Mouse (Mus musculus): ENCODE measurements around the gene Prss35. TPM values are rescaled to one million over a fixed set of nuclear protein-coding genes. Genes with fewer than 3 reads are reported as not detected.

Gene Prss35
- polyA plus RNA-seq, 1 experiment, result not detected

DNA sequence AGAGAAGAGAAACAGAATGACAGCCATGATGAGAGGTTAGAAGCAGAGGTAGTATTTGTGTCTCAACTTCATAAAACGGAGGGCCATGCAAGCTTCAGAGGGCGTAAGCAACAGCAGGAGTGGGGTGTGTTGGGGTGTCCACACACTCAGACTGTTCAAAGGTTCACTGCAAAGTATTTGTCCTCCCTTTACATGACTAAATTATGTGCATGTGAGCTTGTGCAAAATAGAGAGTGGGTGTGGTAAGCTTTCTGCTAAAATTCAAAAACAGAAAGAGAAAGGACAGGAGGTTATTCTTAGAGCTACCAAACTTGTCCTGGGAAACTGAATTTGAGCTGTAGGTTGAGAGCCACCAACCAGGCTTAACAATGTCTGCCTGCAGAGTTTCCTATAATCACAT lies 39.4 kb downstream of the Prss35 start:
- no peaks in the 10 kb centered on the region for H3K36me3 ChIP-seq (replicated peaks; ENCODE audit: low read length)
- no peak overlapping the region for H3K4me3 ChIP-seq (replicated peaks)
- H3K4me1 ChIP-seq, result no peaks in the 10 kb centered on the region
- TF ChIP-seq GATA1 (IDR thresholded peaks at IDR 0.05; ENCODE audit: borderline replicate concordance, low read length), result no peak
- no peak for TF ChIP-seq FLI1 (IDR thresholded peaks at IDR 0.05; ENCODE audit: low read length)
- H3K9me3 ChIP-seq, result no peaks in the 10 kb centered on the region
- H3K27me3 ChIP-seq (replicated peaks), result peaks cover 4% of the 10 kb centered on the region

DNA sequence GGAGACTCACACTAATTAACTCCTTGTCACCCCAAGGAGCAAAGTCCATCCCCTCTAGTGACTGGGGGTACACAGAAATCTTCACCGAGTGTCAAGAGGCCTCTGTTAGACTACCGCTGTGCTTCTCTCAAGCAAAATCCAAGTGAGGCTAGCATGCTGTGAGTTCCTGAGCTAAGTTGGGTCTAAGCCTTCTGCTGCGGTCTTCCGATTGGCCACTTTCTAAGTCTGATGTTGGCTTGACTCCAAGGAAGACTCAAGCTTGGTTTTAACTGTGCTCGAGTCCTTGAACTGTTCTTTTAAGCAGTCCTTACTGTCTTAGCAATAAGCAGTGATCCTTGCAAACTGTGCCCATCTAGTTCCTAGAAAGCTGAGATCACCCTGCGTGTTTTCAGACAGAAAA lies 45.7 kb downstream of the Prss35 start:
- Histone ChIP-seq H3K36me3 (replicated peaks; ENCODE audit: low read length) (no peaks in the 10 kb centered on the region), H3K9me3 (no peaks in the 10 kb centered on the region), H3K27me3 (replicated peaks) (peaks cover under 1% of the 10 kb centered on the region), H3K4me3 (replicated peaks) (no peak overlapping the region), H3K4me1 (no peaks in the 10 kb centered on the region)
- TF ChIP-seq FLI1 (IDR thresholded peaks at IDR 0.05; ENCODE audit: low read length) (no peak), GATA1 (IDR thresholded peaks at IDR 0.05; ENCODE audit: borderline replicate concordance, low read length) (no peak)

GRCm38 (mm10) chr9:86791927-86792326 lies 48.5 kb downstream of the Prss35 start:
- Histone ChIP-seq H3K36me3 (replicated peaks; ENCODE audit: low read length) (no peaks in the 10 kb centered on the region), H3K4me3 (replicated peaks) (no peak overlapping the region), H3K4me1 (no peaks in the 10 kb centered on the region), H3K9me3 (no peaks in the 10 kb centered on the region), H3K27me3 (replicated peaks) (no peaks in the 10 kb centered on the region)
- no peak for TF ChIP-seq GATA1 (IDR thresholded peaks at IDR 0.05; ENCODE audit: borderline replicate concordance, low read length)
- no peak for TF ChIP-seq FLI1 (IDR thresholded peaks at IDR 0.05; ENCODE audit: low read length)

DNA sequence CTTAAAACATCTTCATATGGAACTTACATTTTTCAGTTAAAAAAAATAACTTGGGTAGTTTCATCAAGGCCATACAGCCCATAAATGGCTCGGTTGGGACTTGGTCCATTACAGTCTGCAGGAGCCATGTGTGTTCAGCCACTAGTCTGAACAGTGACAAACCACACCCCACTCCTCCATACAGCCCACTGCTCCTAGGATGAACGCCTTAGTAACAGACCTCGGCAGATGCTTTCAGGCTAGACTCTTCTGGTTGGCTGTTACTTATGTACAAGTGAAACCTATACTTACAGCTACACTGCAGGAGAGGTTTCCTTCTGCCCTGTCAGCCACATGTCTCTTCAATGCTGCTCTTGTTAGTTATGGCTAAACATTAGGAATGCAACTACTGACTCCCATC lies 51.8 kb downstream of the Prss35 start:
- Histone ChIP-seq H3K36me3 (replicated peaks; ENCODE audit: low read length) (no peaks in the 10 kb centered on the region), H3K9me3 (no peaks in the 10 kb centered on the region), H3K4me3 (replicated peaks) (no peak overlapping the region), H3K4me1 (no peaks in the 10 kb centered on the region), H3K27me3 (replicated peaks) (no peaks in the 10 kb centered on the region)
- TF ChIP-seq GATA1 (IDR thresholded peaks at IDR 0.05; ENCODE audit: borderline replicate concordance, low read length), result no peak
- TF ChIP-seq FLI1 (IDR thresholded peaks at IDR 0.05; ENCODE audit: low read length), result no peak

- no peak overlapping the region for H3K4me3 ChIP-seq (replicated peaks)
- H3K4me1 ChIP-seq, result no peaks in the 10 kb centered on the region
- H3K9me3 ChIP-seq, result no peaks in the 10 kb centered on the region
- no peaks in the 10 kb centered on the region for H3K36me3 ChIP-seq (replicated peaks; ENCODE audit: low read length)
- H3K27me3 ChIP-seq (replicated peaks), result no peaks in the 10 kb centered on the region
- no peak for TF ChIP-seq FLI1 (IDR thresholded peaks at IDR 0.05; ENCODE audit: low read length)
- no peak for TF ChIP-seq GATA1 (IDR thresholded peaks at IDR 0.05; ENCODE audit: borderline replicate concordance, low read length)
These were observed 54.1 kb downstream of the Prss35 start for GRCm38 (mm10) chr9:86797553-86797952.

- Histone ChIP-seq H3K9me3 (no peaks in the 10 kb centered on the region), H3K4me1 (no peaks in the 10 kb centered on the region)
These were observed 54.7 kb downstream of the Prss35 start for GRCm38 (mm10) chr9:86798129-86798528.

DNA sequence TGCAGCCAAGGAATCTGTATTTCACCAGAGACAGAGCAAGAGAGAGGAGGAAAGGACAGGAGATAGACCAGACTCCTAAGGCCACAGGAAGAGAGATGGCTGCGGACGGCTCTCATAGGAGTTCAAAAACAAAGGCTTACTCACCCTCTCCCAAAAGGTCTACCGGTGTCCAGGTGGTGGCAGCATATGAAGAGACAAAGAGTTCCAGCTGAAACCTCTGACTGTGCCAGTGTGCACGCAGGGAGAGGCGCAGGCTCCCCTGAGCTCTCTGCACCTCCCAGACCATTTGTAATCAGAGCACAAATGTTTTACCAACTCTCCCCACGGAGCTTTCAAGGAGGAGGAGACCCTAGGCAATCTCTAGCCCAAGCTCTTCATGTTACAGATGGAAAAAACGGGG lies 55.2 kb downstream of the Prss35 start:
- Histone ChIP-seq H3K9me3 (no peaks in the 10 kb centered on the region), H3K4me3 (replicated peaks) (no peak overlapping the region), H3K27me3 (replicated peaks) (no peaks in the 10 kb centered on the region), H3K4me1 (no peaks in the 10 kb centered on the region), H3K36me3 (replicated peaks; ENCODE audit: low read length) (no peaks in the 10 kb centered on the region)
- TF ChIP-seq FLI1 (IDR thresholded peaks at IDR 0.05; ENCODE audit: low read length), result no peak
- no peak for TF ChIP-seq GATA1 (IDR thresholded peaks at IDR 0.05; ENCODE audit: borderline replicate concordance, low read length)

More at GRCm38 (mm10) chr9:86798129-86798528, 54.7 kb downstream of the Prss35 start:
- H3K36me3 ChIP-seq (replicated peaks; ENCODE audit: low read length), result no peaks in the 10 kb centered on the region
- H3K27me3 ChIP-seq (replicated peaks), result no peaks in the 10 kb centered on the region
- no peak overlapping the region for H3K4me3 ChIP-seq (replicated peaks)
- TF ChIP-seq FLI1 (IDR thresholded peaks at IDR 0.05; ENCODE audit: low read length), result no peak
- TF ChIP-seq GATA1 (IDR thresholded peaks at IDR 0.05; ENCODE audit: borderline replicate concordance, low read length), result no peak

GRCm38 (mm10) chr9:86799099-86799498 lies 55.6 kb downstream of the Prss35 start:
- H3K27me3 ChIP-seq (replicated peaks), result no peaks in the 10 kb centered on the region
- H3K4me1 ChIP-seq, result no peaks in the 10 kb centered on the region
- H3K9me3 ChIP-seq, result no peaks in the 10 kb centered on the region
- no peak for TF ChIP-seq GATA1 (IDR thresholded peaks at IDR 0.05; ENCODE audit: borderline replicate concordance, low read length)
- TF ChIP-seq FLI1 (IDR thresholded peaks at IDR 0.05; ENCODE audit: low read length), result no peak
- no peak overlapping the region for H3K4me3 ChIP-seq (replicated peaks)
- H3K36me3 ChIP-seq (replicated peaks; ENCODE audit: low read length), result no peaks in the 10 kb centered on the region

- Histone ChIP-seq H3K9me3 (no peaks in the 10 kb centered on the region), H3K27me3 (replicated peaks) (no peaks in the 10 kb centered on the region), H3K36me3 (replicated peaks; ENCODE audit: low read length) (no peaks in the 10 kb centered on the region), H3K4me1 (no peaks in the 10 kb centered on the region), H3K4me3 (replicated peaks) (no peak overlapping the region)
- TF ChIP-seq FLI1 (IDR thresholded peaks at IDR 0.05; ENCODE audit: low read length), result no peak
These were observed 57.2 kb downstream of the Prss35 start for GRCm38 (mm10) chr9:86800600-86801163.

Other genes with a start within 250 kb of the Prss35 start
- 0.86 TPM in 1 of 2 replicates, not detected in the other for gene Pgm3, start 171.8 kb upstream of the Prss35 start, polyA plus RNA-seq (2012; ENCODE audit: insufficient read depth, low replicate concordance)
- gene Rwdd2a, start 171.7 kb upstream of the Prss35 start, polyA plus RNA-seq (2012; ENCODE audit: insufficient read depth, low replicate concordance), result not detected in 2 replicates
- gene Me1, start 47.7 kb upstream of the Prss35 start, polyA plus RNA-seq (2012; ENCODE audit: insufficient read depth, low replicate concordance), result 5.1 and 6.7 TPM in 2 replicates
- not detected in 2 replicates for gene Snap91, start 137.0 kb downstream of the Prss35 start, polyA plus RNA-seq (2012; ENCODE audit: insufficient read depth, low replicate concordance)

Data from megakaryocyte, embryonic 14.5 days (primary cell).